Mouse (Mus musculus) small intestine, adult 2 months (tissue): ENCODE measurements around the gene Slc9a3r1.

Source experiments
- CTCF ChIP-seq: fragments of 200-500 bp; IDR thresholded peaks from 2 replicates; pipeline ENCODE4 v1.5.1; 2012; ENCODE audit warnings: low read depth, mild to moderate bottlenecking, control low read depth, inconsistent platforms, low read length, moderate library complexity, mixed read lengths; ENCODE audit not compliant: insufficient replicate concordance, insufficient read length; ENCODE audit errors: extremely low read depth
- POLR2A ChIP-seq: fragments of 200-500 bp; IDR thresholded peaks from 2 replicates; pipeline ENCODE4 v1.6.1; 2012; ENCODE audit warnings: low read depth, mild to moderate bottlenecking, control low read depth, inconsistent platforms, low read length, moderate library complexity

- TF ChIP-seq CTCF = peak; percentile 84; the same call in 1 of the 2 replicates
- TF ChIP-seq POLR2A = no peak
Observed at GRCm38 (mm10) chr11:115160016-115160797, 2.9 kb upstream of the Slc9a3r1 start.
